ENCODE assay signal across 24 mouse cellular contexts in the genomic region with DNA sequence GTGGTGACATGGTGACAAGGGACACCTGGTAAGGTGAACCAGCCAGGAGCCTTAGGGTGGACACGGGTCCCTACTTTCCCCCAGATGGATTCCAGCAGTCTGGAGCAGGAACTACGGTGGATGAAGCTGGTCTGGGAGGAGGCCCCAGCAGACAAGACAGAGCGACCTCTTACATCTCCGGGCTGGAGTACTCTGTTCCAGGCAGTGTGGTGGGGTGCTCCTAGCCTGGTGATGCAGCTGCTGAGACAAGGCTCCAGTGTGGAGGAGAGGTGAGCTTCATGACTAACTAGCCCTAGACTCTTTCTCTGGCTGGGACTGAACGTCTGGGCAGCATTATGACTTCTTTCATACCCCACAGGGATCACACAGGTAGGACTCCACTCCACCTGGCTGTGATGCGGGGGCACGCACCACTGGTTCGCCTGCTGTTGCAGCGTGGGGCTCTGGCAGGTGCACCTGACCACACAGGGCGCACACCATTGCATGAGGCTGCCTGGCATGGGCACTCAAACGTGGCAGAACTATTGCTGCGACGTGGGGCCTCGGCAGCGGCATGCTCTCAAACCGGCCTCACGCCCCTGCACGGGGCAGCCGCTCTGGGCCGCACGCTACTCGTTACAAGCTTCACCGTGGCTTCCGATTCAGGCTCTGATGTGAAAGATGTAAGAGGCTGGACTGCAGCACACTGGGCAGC. TPM values are rescaled to one million over a fixed set of nuclear protein-coding genes. Genes with fewer than 3 reads are reported as not detected.
A peak's percentile ranks its signal among the peaks of the same experiment; 100 is the strongest.
DNase-seq lines count a peak whose midpoint lies in the region; ATAC-seq and TF ChIP-seq lines count a peak whose summit lies in the region.
"Had no signal": no experiment of that assay in that cellular context is flagged by ENCODE, and none has a peak within 500 bp of the region (broad histone marks: within the 10 kb centered on the region; RNA-seq: fewer than 3 reads in every experiment).

No protein-coding gene starts in this region.

- TF ChIP-seq CTCF in E14TG2a.4 (conservative IDR thresholded peaks at IDR 0.05; ENCODE audit: low read length) = no peak
- TF ChIP-seq CTCF in thymus, adult 2 months (IDR thresholded peaks at IDR 0.05; ENCODE audit: borderline replicate concordance, control insufficient read depth, extremely low read depth, insufficient read depth, low read length, poor library complexity) = no peak

- 53% methylated on average over 24 of the region's 24 CpGs for WGBS in kidney, embryonic 14.5 days
- WGBS in stomach, embryonic 14.5 days = 67% methylated on average over 24 of the region's 24 CpGs
- 87% methylated on average over 24 of the region's 24 CpGs for WGBS in thymus, adult 2 months

- H3K4me2 ChIP-seq in kidney, embryonic 14.5 days (replicated peaks; ENCODE audit: low read depth, low read length) = peak overlapping the region; percentile 1; the same call in 1 of the 2 replicates
- no peak overlapping the region for H3K4me2 ChIP-seq in stomach, embryonic 14.5 days (replicated peaks; ENCODE audit: low read depth, low read length)
- H3K4me2 ChIP-seq: heart, embryonic 12.5 days; hindbrain, embryonic 12.5 days; limb, embryonic 15.5 days had no signal

- DNase-seq in kidney, adult 11 months = peak; percentile 31
- DNase-seq in kidney, adult 9 months = no peak
- no peak for DNase-seq in urinary bladder, adult 18-20 months (ENCODE audit: low spot score in 2 of 2)
- no peak for DNase-seq in thymus, adult 2 months
- DNase-seq: adrenal gland, adult 2 months; B cell, adult 2 months; cerebellum, adult 8-10 months; heart, postnatal 14 days; layer of hippocampus, postnatal 36 days; lung, postnatal 10 days; right cerebral cortex, postnatal 25 days; thymus, postnatal 36 days had no signal

- peaks cover 21% of the 10 kb centered on the region for H3K4me1 ChIP-seq in E14TG2a.4 (replicated peaks; ENCODE audit: low read depth, low read length)
- no peaks in the 10 kb centered on the region for H3K4me1 ChIP-seq in kidney, embryonic 14.5 days (ENCODE audit: control insufficient read depth, insufficient read depth, low read length)
- no peaks in the 10 kb centered on the region for H3K4me1 ChIP-seq in stomach, embryonic 14.5 days (ENCODE audit: control insufficient read depth, insufficient read depth, low read length)
- H3K4me1 ChIP-seq in thymus, adult 2 months (replicated peaks; ENCODE audit: control insufficient read depth, insufficient read depth, low read length) = no peaks in the 10 kb centered on the region
- H3K4me1 ChIP-seq: hindbrain, embryonic 12.5 days; limb, embryonic 15.5 days had no signal

- no peaks in the 10 kb centered on the region for H3K36me3 ChIP-seq in E14TG2a.4 (ENCODE audit: insufficient read depth, low read length)
- H3K36me3 ChIP-seq in kidney, embryonic 14.5 days (ENCODE audit: control insufficient read depth, insufficient read depth, low read length) = no peaks in the 10 kb centered on the region
- no peaks in the 10 kb centered on the region for H3K36me3 ChIP-seq in stomach, embryonic 14.5 days (ENCODE audit: control insufficient read depth, insufficient read depth, low read length)
- no peaks in the 10 kb centered on the region for H3K36me3 ChIP-seq in thymus, adult 2 months (ENCODE audit: control insufficient read depth, insufficient read depth, low read length)
- H3K36me3 ChIP-seq: heart, embryonic 12.5 days; hindbrain, embryonic 12.5 days; limb, embryonic 15.5 days had no signal

- ATAC-seq in kidney, embryonic 14.5 days (ENCODE audit: low FRiP score, low TSS enrichment) = peak; percentile 72
- ATAC-seq in stomach, embryonic 14.5 days (ENCODE audit: insufficient number of reproducible peaks, insufficient read depth, low FRiP score, low read depth) = no peak
- ATAC-seq: forebrain, embryonic 16.5 days had no signal

- H3K4me3 ChIP-seq in E14TG2a.4 (replicated peaks; ENCODE audit: low read length) = peak overlapping the region; percentile 77
- H3K4me3 ChIP-seq in kidney, embryonic 14.5 days (ENCODE audit: low read length) = no peak overlapping the region
- H3K4me3 ChIP-seq in stomach, embryonic 14.5 days (ENCODE audit: low read depth, low read length) = no peak overlapping the region
- no peak overlapping the region for H3K4me3 ChIP-seq in thymus, adult 2 months (ENCODE audit: control insufficient read depth, insufficient read depth, low read length)
- H3K4me3 ChIP-seq: heart, embryonic 12.5 days; hindbrain, embryonic 12.5 days; layer of hippocampus, adult 2 months; limb, embryonic 15.5 days had no signal

- H3K27ac ChIP-seq in kidney, embryonic 14.5 days (ENCODE audit: low read depth, low read length) = no peak overlapping the region
- peak overlapping the region; percentile 74; the same call in 1 of the 2 replicates for H3K27ac ChIP-seq in stomach, embryonic 14.5 days (ENCODE audit: low read length)
- no peak overlapping the region for H3K27ac ChIP-seq in thymus, adult 2 months (ENCODE audit: control insufficient read depth, insufficient read depth, low read length)
- H3K27ac ChIP-seq: hindbrain, embryonic 12.5 days; layer of hippocampus, adult 2 months; limb, embryonic 15.5 days had no signal

- H3K9ac ChIP-seq in kidney, embryonic 14.5 days (ENCODE audit: low read depth, low read length) = no peak overlapping the region
- no peak overlapping the region for H3K9ac ChIP-seq in stomach, embryonic 14.5 days (replicated peaks; ENCODE audit: low read depth, low read length)
- H3K9ac ChIP-seq: heart, embryonic 12.5 days; hindbrain, embryonic 12.5 days; limb, embryonic 15.5 days had no signal

- no peak for TF ChIP-seq POLR2A in thymus, adult 2 months (IDR thresholded peaks at IDR 0.05; ENCODE audit: control insufficient read depth, extremely low read depth, insufficient read depth, low read length, poor library complexity)

- H3K27me3 ChIP-seq in E14TG2a.4 (ENCODE audit: insufficient read depth, low read length) = peaks cover 38% of the 10 kb centered on the region
- H3K27me3 ChIP-seq in kidney, embryonic 14.5 days (ENCODE audit: control insufficient read depth, insufficient read depth, low read length) = no peaks in the 10 kb centered on the region
- no peaks in the 10 kb centered on the region for H3K27me3 ChIP-seq in stomach, embryonic 14.5 days (ENCODE audit: control insufficient read depth, insufficient read depth, low read length)
- no peaks in the 10 kb centered on the region for H3K27me3 ChIP-seq in thymus, adult 2 months (ENCODE audit: control insufficient read depth, insufficient read depth, low read length)
- H3K27me3 ChIP-seq: limb, embryonic 15.5 days had no signal

- H3K9me3 ChIP-seq in E14TG2a.4 (ENCODE audit: low read length) = no peaks in the 10 kb centered on the region
- no peaks in the 10 kb centered on the region for H3K9me3 ChIP-seq in kidney, embryonic 14.5 days (ENCODE audit: control insufficient read depth, low read length)
- no peaks in the 10 kb centered on the region for H3K9me3 ChIP-seq in stomach, embryonic 14.5 days (ENCODE audit: control insufficient read depth, low read depth, low read length)
- H3K9me3 ChIP-seq: heart, embryonic 12.5 days; hindbrain, embryonic 12.5 days; limb, embryonic 15.5 days had no signal

RNA-seq across cellular contexts. Expression of gene Ankrd65, which starts 1.1 kb away (rescaled TPM):
- 0.40 and 0.43 TPM in 2 replicates for polyA plus RNA-seq in kidney, embryonic 14.5 days (2014; fragmentation: Nextera tagmentation; extraction: Ambion mirVana)
- polyA plus RNA-seq in stomach, embryonic 14.5 days (2014; fragmentation: Nextera tagmentation; extraction: Ambion mirVana) = 0.38 and 0.46 TPM in 2 replicates
- 0.42 and 0.92 TPM in 2 replicates for polyA plus RNA-seq in thymus, adult 2 months (2012; rRNA removed)
- polyA plus RNA-seq: cortical plate, adult 2 months; embryonic facial prominence, embryonic 14.5 days; forebrain, embryonic 16.5 days; heart, embryonic 12.5 days; hindbrain, embryonic 12.5 days; limb, embryonic 15.5 days; liver, embryonic 16.5 days; midbrain, postnatal 0 days had no signal

RNA-seq across cellular contexts. Expression of gene Tmem88b, which starts 5.7 kb away (rescaled TPM):
- 0.20 and 0.32 TPM in 2 replicates for polyA plus RNA-seq in kidney, embryonic 14.5 days (2014; fragmentation: Nextera tagmentation; extraction: Ambion mirVana)
- polyA plus RNA-seq in stomach, embryonic 14.5 days (2014; fragmentation: Nextera tagmentation; extraction: Ambion mirVana) = 0.54 and 0.81 TPM in 2 replicates
- polyA plus RNA-seq in thymus, adult 2 months (2012; rRNA removed) = 0.55 and 0.58 TPM in 2 replicates

RNA-seq across cellular contexts. Expression of gene Mrpl20, which starts 11.3 kb away (rescaled TPM):
- 226 and 291 TPM in 2 replicates for polyA plus RNA-seq in kidney, embryonic 14.5 days (2014; fragmentation: Nextera tagmentation; extraction: Ambion mirVana)
- polyA plus RNA-seq in stomach, embryonic 14.5 days (2014; fragmentation: Nextera tagmentation; extraction: Ambion mirVana) = 209 and 211 TPM in 2 replicates
- 74.6 and 77.9 TPM in 2 replicates for polyA plus RNA-seq in thymus, adult 2 months (2012; rRNA removed)

RNA-seq across cellular contexts. Expression of gene Vwa1, which starts 16.9 kb away (rescaled TPM):
- polyA plus RNA-seq in kidney, embryonic 14.5 days (2014; fragmentation: Nextera tagmentation; extraction: Ambion mirVana) = 4.1 and 4.9 TPM in 2 replicates
- polyA plus RNA-seq in stomach, embryonic 14.5 days (2014; fragmentation: Nextera tagmentation; extraction: Ambion mirVana) = 26.8 and 28.4 TPM in 2 replicates
- polyA plus RNA-seq in thymus, adult 2 months (2012; rRNA removed) = 11.2 and 13.5 TPM in 2 replicates

RNA-seq across cellular contexts. Expression of gene Ccnl2, which starts 20.9 kb away (rescaled TPM):
- polyA plus RNA-seq in kidney, embryonic 14.5 days (2014; fragmentation: Nextera tagmentation; extraction: Ambion mirVana) = 115 and 174 TPM in 2 replicates
- 193 and 209 TPM in 2 replicates for polyA plus RNA-seq in stomach, embryonic 14.5 days (2014; fragmentation: Nextera tagmentation; extraction: Ambion mirVana)
- polyA plus RNA-seq in thymus, adult 2 months (2012; rRNA removed) = 131 and 145 TPM in 2 replicates
